Mouse (Mus musculus): ENCODE data around the gene Vmn2r84. TPM values are rescaled to one million over a fixed set of nuclear protein-coding genes. Genes with fewer than 3 reads are reported as not detected.

The Vmn2r84 gene
- polyA plus RNA-seq, 1 experiment from 2014 or later, result not detected

DNA sequence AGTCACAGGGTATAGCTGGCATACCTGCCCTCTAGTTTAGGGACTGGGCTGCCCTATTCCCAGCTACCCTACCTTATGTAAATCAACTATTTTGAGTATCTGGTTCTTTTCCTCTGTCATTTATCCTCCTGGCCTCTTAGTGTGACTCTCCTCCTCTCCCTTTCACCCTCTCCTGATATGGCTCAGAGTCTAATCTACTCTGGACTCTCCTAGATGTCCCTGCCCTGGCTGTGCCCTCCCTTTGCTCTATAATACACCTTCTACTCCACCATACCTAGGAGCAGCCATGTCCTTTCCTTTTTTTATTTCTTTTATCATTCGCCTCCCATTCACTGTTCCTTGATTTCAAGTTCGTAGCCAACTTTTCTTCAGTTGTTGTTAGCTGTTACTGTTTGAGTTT, 19.0 kb downstream of the Vmn2r84 start:
- H3K4me1 ChIP-seq (replicated peaks; ENCODE audit: control insufficient read depth, insufficient read depth, low read length), result no peaks in the 10 kb centered on the region
- no peaks in the 10 kb centered on the region for H3K27me3 ChIP-seq (replicated peaks; ENCODE audit: control insufficient read depth, insufficient read depth, low read length)
- no peak overlapping the region for H3K27ac ChIP-seq (ENCODE audit: low read depth, low read length)
- H3K4me3 ChIP-seq (ENCODE audit: low read depth, low read length), result no peak overlapping the region
- H3K4me2 ChIP-seq (replicated peaks; ENCODE audit: low read depth), result no peak overlapping the region
- no peak for TF ChIP-seq CTCF (IDR thresholded peaks at IDR 0.05; ENCODE audit: low read depth)
- ATAC-seq, result no peak
- no peak overlapping the region for H3K9ac ChIP-seq (ENCODE audit: low read depth, low read length)
- H3K36me3 ChIP-seq (ENCODE audit: control insufficient read depth, insufficient read depth), result no peaks in the 10 kb centered on the region
- 88% methylated on average over 2 of the region's 2 CpGs for WGBS
- no peaks in the 10 kb centered on the region for H3K9me3 ChIP-seq (ENCODE audit: control insufficient read depth)

DNA sequence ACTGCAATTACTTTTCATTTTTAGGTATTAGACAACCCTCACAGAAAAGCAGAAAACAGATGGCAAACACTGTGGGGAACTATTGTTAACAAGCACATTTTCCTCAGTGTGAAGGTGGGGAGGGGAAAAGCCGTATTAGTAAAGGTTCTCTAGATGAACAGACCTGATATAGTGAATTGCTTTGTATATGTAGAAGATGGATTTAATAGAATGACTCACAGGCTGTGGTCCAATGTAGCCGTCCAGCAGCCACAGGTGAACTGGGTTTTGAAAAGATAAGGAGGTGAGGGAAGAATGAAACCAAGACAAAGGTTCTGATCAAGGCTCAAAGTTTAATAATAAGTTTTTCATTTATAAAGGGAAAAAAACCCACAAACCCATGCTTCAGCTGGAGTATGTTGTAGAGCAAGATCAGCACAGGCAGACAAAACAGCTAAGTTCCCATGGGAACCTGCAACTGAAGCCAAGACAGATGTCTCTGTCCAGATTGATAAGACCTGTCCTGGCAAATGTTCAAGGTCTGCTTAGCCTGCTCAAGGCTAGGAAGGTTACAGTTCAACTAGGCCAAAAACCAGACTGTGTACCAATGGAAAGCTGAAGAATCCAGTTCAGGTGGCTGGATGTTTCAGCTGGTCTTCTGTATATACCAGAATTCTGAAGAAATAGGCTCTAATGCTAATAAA, 21.5 kb downstream of the Vmn2r84 start:
- Histone ChIP-seq H3K27me3 (replicated peaks; ENCODE audit: control insufficient read depth, insufficient read depth, low read length) (no peaks in the 10 kb centered on the region), H3K9ac (ENCODE audit: low read depth, low read length) (no peak overlapping the region), H3K36me3 (ENCODE audit: control insufficient read depth, insufficient read depth) (no peaks in the 10 kb centered on the region), H3K4me3 (ENCODE audit: low read depth, low read length) (no peak overlapping the region), H3K4me2 (replicated peaks; ENCODE audit: low read depth) (no peak overlapping the region), H3K4me1 (replicated peaks; ENCODE audit: control insufficient read depth, insufficient read depth, low read length) (no peaks in the 10 kb centered on the region), H3K27ac (ENCODE audit: low read depth, low read length) (no peak overlapping the region), H3K9me3 (ENCODE audit: control insufficient read depth) (no peaks in the 10 kb centered on the region)
- no peak for ATAC-seq
- 65% methylated on average over 2 of the region's 2 CpGs for WGBS
- no peak for TF ChIP-seq CTCF (IDR thresholded peaks at IDR 0.05; ENCODE audit: low read depth)

DNA sequence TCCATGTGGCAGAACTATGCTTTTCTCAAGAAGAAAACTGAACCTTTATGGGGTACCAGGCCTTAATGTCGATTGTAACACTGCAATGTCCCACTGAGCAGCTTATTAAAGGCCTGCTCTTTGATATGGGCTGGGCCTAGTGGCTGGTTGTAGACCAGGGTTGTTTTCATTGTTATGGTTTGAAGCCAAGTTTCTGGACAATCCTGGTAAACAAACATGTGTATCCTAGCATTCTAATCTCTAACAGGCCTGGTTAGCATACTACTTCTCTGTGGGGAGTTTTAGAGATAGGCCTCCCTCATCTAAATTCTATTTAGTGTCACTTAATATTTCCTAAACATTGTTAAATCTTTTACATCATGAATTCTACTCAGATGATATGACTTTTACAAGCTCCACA, 22.5 kb downstream of the Vmn2r84 start:
- Histone ChIP-seq H3K27ac (ENCODE audit: low read depth, low read length) (no peak overlapping the region), H3K4me2 (replicated peaks; ENCODE audit: low read depth) (no peak overlapping the region), H3K9ac (ENCODE audit: low read depth, low read length) (no peak overlapping the region), H3K36me3 (ENCODE audit: control insufficient read depth, insufficient read depth) (no peaks in the 10 kb centered on the region), H3K4me3 (ENCODE audit: low read depth, low read length) (no peak overlapping the region), H3K27me3 (replicated peaks; ENCODE audit: control insufficient read depth, insufficient read depth, low read length) (no peaks in the 10 kb centered on the region), H3K9me3 (ENCODE audit: control insufficient read depth) (no peaks in the 10 kb centered on the region), H3K4me1 (replicated peaks; ENCODE audit: control insufficient read depth, insufficient read depth, low read length) (no peaks in the 10 kb centered on the region)
- TF ChIP-seq CTCF (IDR thresholded peaks at IDR 0.05; ENCODE audit: low read depth), result no peak
- WGBS, result 51% methylated on average over 1 of the region's 1 CpGs
- ATAC-seq, result no peak

DNA sequence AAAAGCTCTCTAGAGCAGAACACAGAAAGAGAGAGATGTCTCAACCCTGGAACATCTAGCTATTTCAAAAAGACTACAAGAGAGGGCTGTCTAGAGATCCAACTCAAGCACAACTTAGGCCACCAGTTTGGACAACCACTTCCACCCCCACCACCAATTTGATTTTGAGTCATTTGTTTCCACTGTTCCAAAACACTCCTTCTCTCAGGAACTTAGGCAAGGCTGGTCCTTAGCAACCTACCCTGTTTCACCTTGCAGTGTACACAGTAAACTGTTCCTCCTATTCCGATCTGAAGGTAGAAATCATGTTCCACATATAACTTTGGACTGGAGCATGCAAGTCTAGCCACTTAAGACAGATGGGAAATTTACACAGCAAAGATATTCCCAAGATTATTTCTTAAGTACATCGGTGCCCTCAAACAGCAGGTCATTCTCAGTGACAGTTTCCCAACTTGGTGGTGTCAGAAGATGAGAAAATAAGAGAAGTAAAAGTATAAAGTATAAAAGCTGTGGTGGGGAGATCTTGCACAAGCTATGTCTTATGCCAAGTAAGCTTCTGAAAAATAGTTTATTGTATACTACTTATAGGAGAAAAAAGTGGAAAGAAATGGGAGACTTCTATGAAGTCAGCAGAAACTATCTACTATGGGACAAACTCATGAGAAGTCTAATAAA, 24.0 kb downstream of the Vmn2r84 start:
- 83% methylated on average over 2 of the region's 2 CpGs for WGBS
- H3K4me3 ChIP-seq (ENCODE audit: low read depth, low read length), result no peak overlapping the region
- H3K27ac ChIP-seq (ENCODE audit: low read depth, low read length), result no peak overlapping the region
- TF ChIP-seq CTCF (IDR thresholded peaks at IDR 0.05; ENCODE audit: low read depth), result no peak
- no peaks in the 10 kb centered on the region for H3K36me3 ChIP-seq (ENCODE audit: control insufficient read depth, insufficient read depth)
- no peak for ATAC-seq
- H3K4me2 ChIP-seq (replicated peaks; ENCODE audit: low read depth), result no peak overlapping the region
- H3K9ac ChIP-seq (ENCODE audit: low read depth, low read length), result no peak overlapping the region
- H3K9me3 ChIP-seq (ENCODE audit: control insufficient read depth), result no peaks in the 10 kb centered on the region
- H3K4me1 ChIP-seq (replicated peaks; ENCODE audit: control insufficient read depth, insufficient read depth, low read length), result no peaks in the 10 kb centered on the region
- H3K27me3 ChIP-seq (replicated peaks; ENCODE audit: control insufficient read depth, insufficient read depth, low read length), result no peaks in the 10 kb centered on the region

DNA sequence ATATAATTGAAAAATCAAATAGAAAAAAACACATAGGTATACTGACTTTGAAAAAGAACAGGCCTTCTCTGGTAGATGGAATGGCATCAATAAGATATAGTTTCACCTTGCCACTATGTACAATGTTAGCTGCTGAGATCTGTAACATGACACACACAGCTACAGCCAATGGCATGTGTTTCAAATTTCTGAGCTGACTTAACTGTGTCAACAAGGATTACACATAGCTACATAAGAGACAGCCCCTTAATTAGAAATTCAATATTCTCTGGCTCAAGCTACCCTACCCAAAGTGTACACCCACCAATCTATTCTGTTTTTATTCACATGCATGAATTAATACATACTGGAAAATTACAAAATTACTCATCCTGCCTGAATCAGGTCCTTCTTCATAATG, 25.7 kb downstream of the Vmn2r84 start:
- H3K9me3 ChIP-seq (ENCODE audit: control insufficient read depth), result no peaks in the 10 kb centered on the region
- no peaks in the 10 kb centered on the region for H3K36me3 ChIP-seq (ENCODE audit: control insufficient read depth, insufficient read depth)
- ATAC-seq, result no peak
- H3K4me3 ChIP-seq (ENCODE audit: low read depth, low read length), result no peak overlapping the region
- TF ChIP-seq CTCF (IDR thresholded peaks at IDR 0.05; ENCODE audit: low read depth), result no peak
- H3K4me2 ChIP-seq (replicated peaks; ENCODE audit: low read depth), result no peak overlapping the region
- H3K4me1 ChIP-seq (replicated peaks; ENCODE audit: control insufficient read depth, insufficient read depth, low read length), result no peaks in the 10 kb centered on the region
- no peaks in the 10 kb centered on the region for H3K27me3 ChIP-seq (replicated peaks; ENCODE audit: control insufficient read depth, insufficient read depth, low read length)
- H3K9ac ChIP-seq (ENCODE audit: low read depth, low read length), result no peak overlapping the region
- H3K27ac ChIP-seq (ENCODE audit: low read depth, low read length), result no peak overlapping the region

DNA sequence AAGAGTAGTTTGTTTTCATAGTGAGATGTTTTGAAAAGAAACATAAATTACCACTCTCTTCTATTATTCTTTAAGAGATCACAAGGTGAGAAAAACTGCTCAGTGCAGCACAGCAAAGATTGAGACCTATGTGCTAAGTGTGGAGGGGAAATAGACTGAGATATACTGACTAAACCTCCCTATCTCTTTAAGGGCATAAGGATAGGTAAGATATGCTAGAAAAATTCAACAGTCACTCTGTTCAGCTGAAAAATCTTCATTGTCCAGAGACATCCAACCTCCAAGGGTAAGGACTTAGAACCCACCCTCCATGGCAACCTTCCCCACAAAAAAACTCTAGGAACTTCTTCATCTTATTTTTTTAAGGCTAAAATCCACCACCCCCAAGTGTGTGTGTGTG, 29.4 kb downstream of the Vmn2r84 start:
- no peak for ATAC-seq
- H3K4me1 ChIP-seq (replicated peaks; ENCODE audit: control insufficient read depth, insufficient read depth, low read length), result no peaks in the 10 kb centered on the region
- H3K36me3 ChIP-seq (ENCODE audit: control insufficient read depth, insufficient read depth), result no peaks in the 10 kb centered on the region
- no peak overlapping the region for H3K4me2 ChIP-seq (replicated peaks; ENCODE audit: low read depth)
- H3K9me3 ChIP-seq (ENCODE audit: control insufficient read depth), result no peaks in the 10 kb centered on the region
- no peak overlapping the region for H3K4me3 ChIP-seq (ENCODE audit: low read depth, low read length)
- H3K27ac ChIP-seq (ENCODE audit: low read depth, low read length), result no peak overlapping the region
- H3K9ac ChIP-seq (ENCODE audit: low read depth, low read length), result no peak overlapping the region
- H3K27me3 ChIP-seq (replicated peaks; ENCODE audit: control insufficient read depth, insufficient read depth, low read length), result no peaks in the 10 kb centered on the region
- TF ChIP-seq CTCF (IDR thresholded peaks at IDR 0.05; ENCODE audit: low read depth), result no peak
